Mouse (Mus musculus) lung, postnatal 0 days (tissue): ENCODE results near the gene Cracr2b.

ENCODE experiments used
- CTCF ChIP-seq: IDR thresholded peaks from 2 replicates; pipeline ENCODE4 v1.5.1; 2016; ENCODE audit warnings: antibody characterized with exemption, mild to moderate bottlenecking
- EP300 ChIP-seq: IDR thresholded peaks from 2 replicates; pipeline ENCODE4 v1.6.1; 2016; ENCODE audit warnings: antibody characterized with exemption, mild to moderate bottlenecking, control low read depth

DNA sequence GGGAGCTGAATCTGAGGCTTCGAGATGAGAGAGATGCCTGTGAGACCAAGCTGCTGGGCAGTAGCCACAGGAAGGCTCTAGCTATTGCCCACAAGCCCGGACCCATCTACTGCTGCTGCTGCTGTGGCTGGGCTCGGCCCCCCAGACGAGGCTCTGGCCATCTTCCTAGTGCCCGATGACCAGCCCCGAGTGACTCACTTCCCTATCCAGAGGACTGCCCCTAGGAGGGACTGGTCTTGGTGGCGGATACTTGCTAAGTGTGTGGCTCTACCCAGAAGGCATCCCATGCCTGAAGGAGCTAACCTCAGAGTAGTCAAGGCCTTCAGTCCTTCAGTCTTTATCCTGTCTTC lies 5.1 kb downstream of the Cracr2b start:
- TF ChIP-seq CTCF (no peak), EP300 (no peak)
